Mouse (Mus musculus) ES-Bruce4 (cell line): ENCODE results near the gene Calu.

Source experiments
- CTCF ChIP-seq: IDR thresholded peaks from one replicate; pipeline ENCODE4 v1.8.1; 2011; ENCODE audit warnings: low read depth, low read length
- EP300 ChIP-seq: IDR thresholded peaks from 2 replicates; pipeline ENCODE4 v1.6.1; 2011; ENCODE audit warnings: low read depth, low read length; ENCODE audit not compliant: insufficient read depth

- TF ChIP-seq EP300 = no peak
- TF ChIP-seq CTCF = no peak
Observed at GRCm38 (mm10) chr6:29318879-29319278, 29.0 kb upstream of the Calu start, which contains the start of gene Fam71f1.
